Mouse (Mus musculus): ENCODE data around the gene 4933428G20Rik.

4933428G20Rik gene

GRCm38 (mm10) chr11:97506331-97506730 lies 6.2 kb upstream of the 4933428G20Rik start:
- no peak for DNase-seq (ENCODE audit: low read depth in 2 of 2, low spot score in 2 of 2)

GRCm38 (mm10) chr11:97505784-97506183 lies 5.6 kb upstream of the 4933428G20Rik start:
- DNase-seq (ENCODE audit: low read depth in 2 of 2, low spot score in 2 of 2): no peak

GRCm38 (mm10) chr11:97502846-97503245 lies 2.7 kb upstream of the 4933428G20Rik start:
- DNase-seq (ENCODE audit: low read depth in 2 of 2, low spot score in 2 of 2): no peak

- DNase-seq (ENCODE audit: low read depth in 2 of 2, low spot score in 2 of 2): no peak
Observed at GRCm38 (mm10) chr11:97502383-97502782, 2.2 kb upstream of the 4933428G20Rik start.

- DNase-seq (ENCODE audit: low read depth in 2 of 2, low spot score in 2 of 2): no peak
Observed at GRCm38 (mm10) chr11:97500720-97501448, 744 bp upstream of the 4933428G20Rik start.

GRCm38 (mm10) chr11:97497543-97497942 lies 2.6 kb downstream of the 4933428G20Rik start:
- DNase-seq (ENCODE audit: low read depth in 2 of 2, low spot score in 2 of 2): no peak

GRCm38 (mm10) chr11:97492836-97493235 lies 7.3 kb downstream of the 4933428G20Rik start:
- no peak for DNase-seq (ENCODE audit: low read depth in 2 of 2, low spot score in 2 of 2)

GRCm38 (mm10) chr11:97491640-97492039 lies 8.5 kb downstream of the 4933428G20Rik start:
- DNase-seq (ENCODE audit: low read depth in 2 of 2, low spot score in 2 of 2): no peak

GRCm38 (mm10) chr11:97489589-97490324 lies 10.4 kb downstream of the 4933428G20Rik start:
- DNase-seq (ENCODE audit: low read depth in 2 of 2, low spot score in 2 of 2): peak; percentile 78 to 82

- no peak for DNase-seq (ENCODE audit: low read depth in 2 of 2, low spot score in 2 of 2)
Observed at GRCm38 (mm10) chr11:97487656-97488055, 12.5 kb downstream of the 4933428G20Rik start.

- DNase-seq (ENCODE audit: low read depth in 2 of 2, low spot score in 2 of 2): no peak
Observed at GRCm38 (mm10) chr11:97485661-97486060, 14.5 kb downstream of the 4933428G20Rik start.

GRCm38 (mm10) chr11:97479824-97480223 lies 20.3 kb downstream of the 4933428G20Rik start:
- DNase-seq (ENCODE audit: low read depth in 2 of 2, low spot score in 2 of 2): no peak

GRCm38 (mm10) chr11:97479085-97479484 lies 21.1 kb downstream of the 4933428G20Rik start:
- DNase-seq (ENCODE audit: low read depth in 2 of 2, low spot score in 2 of 2): no peak

- no peak for DNase-seq (ENCODE audit: low read depth in 2 of 2, low spot score in 2 of 2)
Observed at GRCm38 (mm10) chr11:97478345-97478744, 21.8 kb downstream of the 4933428G20Rik start.

GRCm38 (mm10) chr11:97477431-97477830 lies 22.7 kb downstream of the 4933428G20Rik start:
- no peak for DNase-seq (ENCODE audit: low read depth in 2 of 2, low spot score in 2 of 2)

- peak; percentile 58 to 71 for DNase-seq (ENCODE audit: low read depth in 2 of 2, low spot score in 2 of 2)
Observed at GRCm38 (mm10) chr11:97476334-97477095, 23.6 kb downstream of the 4933428G20Rik start.

- DNase-seq (ENCODE audit: low read depth in 2 of 2, low spot score in 2 of 2): no peak
Observed at GRCm38 (mm10) chr11:97471276-97471675, 28.9 kb downstream of the 4933428G20Rik start.

- DNase-seq (ENCODE audit: low read depth in 2 of 2, low spot score in 2 of 2): no peak
Observed at GRCm38 (mm10) chr11:97469828-97470227, 30.3 kb downstream of the 4933428G20Rik start.

- DNase-seq (ENCODE audit: low read depth in 2 of 2, low spot score in 2 of 2): peak; percentile 72 to 83
Observed at GRCm38 (mm10) chr11:97468639-97469287, 31.4 kb downstream of the 4933428G20Rik start.

GRCm38 (mm10) chr11:97466444-97467160 lies 33.5 kb downstream of the 4933428G20Rik start:
- DNase-seq (ENCODE audit: low read depth in 2 of 2, low spot score in 2 of 2): no peak

Measured in CD8-positive naive resting alpha-beta T cell, adult 2 months (primary cell).